Mouse (Mus musculus): ENCODE data around the gene Sys1. TPM values are rescaled to one million over a fixed set of nuclear protein-coding genes. Genes with fewer than 3 reads are reported as not detected.

The Sys1 gene
- polyA plus RNA-seq, 2 experiments, result 48.4 to 73.1 TPM

DNA sequence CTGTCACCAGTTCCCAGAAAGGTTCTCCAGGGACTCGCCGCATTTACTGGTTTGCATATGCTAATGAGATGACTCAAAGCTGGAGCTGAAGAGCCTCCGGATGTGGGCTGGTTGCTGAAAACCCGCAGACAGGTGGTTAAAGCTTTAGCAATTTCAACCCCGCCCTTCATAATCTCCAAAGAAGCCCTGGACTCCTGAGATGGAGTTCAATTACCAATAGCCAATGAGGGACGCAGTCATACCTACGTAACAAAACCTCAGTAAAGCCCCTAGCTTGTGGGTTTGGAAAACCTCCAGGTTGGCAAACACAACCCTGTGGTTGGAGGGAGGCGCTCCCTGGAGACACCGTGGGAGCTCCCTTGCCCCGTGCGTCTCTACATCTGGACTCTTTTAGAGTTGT, 65.1 kb downstream of the Sys1 start:
- H3K4me3 ChIP-seq (replicated peaks; ENCODE audit: low read length), result no peak overlapping the region
- no peaks in the 10 kb centered on the region for H3K27me3 ChIP-seq (ENCODE audit: control insufficient read depth, insufficient read depth, low read length)
- H3K27ac ChIP-seq (replicated peaks; ENCODE audit: low read depth, low read length), result no peak overlapping the region
- no peak for TF ChIP-seq POLR2A (IDR thresholded peaks at IDR 0.05; ENCODE audit: borderline replicate concordance, extremely low read depth, insufficient read depth, insufficient read length)
- H3K4me1 ChIP-seq (ENCODE audit: control insufficient read depth, insufficient read depth, low read length), result peaks cover 23% of the 10 kb centered on the region
- H3K9ac ChIP-seq (ENCODE audit: low read depth, low read length, severe bottlenecking), result no peak overlapping the region
- H3K4me2 ChIP-seq (replicated peaks; ENCODE audit: low read depth, low read length, severe bottlenecking), result peak overlapping the region; percentile 10; the same call in 1 of the 2 replicates
- no peak for ATAC-seq (ENCODE audit: low FRiP score, low read depth)
- H3K36me3 ChIP-seq (ENCODE audit: control insufficient read depth, insufficient read depth, low read length), result no peaks in the 10 kb centered on the region
- 16% methylated on average over 11 of the region's 11 CpGs for WGBS
- H3K9me3 ChIP-seq (ENCODE audit: control insufficient read depth, low read length), result 0 out of 2 replicates have a peak, but pooled peaks cover 2% of the 10 kb centered on the region
- no peak for DNase-seq (ENCODE audit: low spot score)

DNA sequence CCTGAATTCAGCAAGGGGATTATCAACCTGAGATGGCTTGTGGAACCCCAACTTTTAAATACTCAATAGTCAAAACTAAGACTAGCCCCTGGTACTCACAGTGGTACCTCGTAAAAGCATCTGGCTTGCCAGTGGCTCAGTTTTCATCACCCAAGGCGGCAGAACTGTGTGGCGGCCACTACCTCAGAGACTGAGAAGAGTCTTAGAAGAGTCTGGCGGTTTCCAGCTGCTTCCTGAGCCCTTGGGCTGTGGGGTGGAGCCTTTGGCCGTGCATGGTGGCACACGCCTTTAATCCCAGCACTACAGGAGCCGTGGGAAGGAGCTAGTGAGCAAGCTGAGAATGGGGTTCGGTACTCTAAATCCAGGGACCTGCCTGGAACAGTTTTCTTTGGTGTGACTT, 65.5 kb downstream of the Sys1 start:
- H3K4me3 ChIP-seq (replicated peaks; ENCODE audit: low read length), result no peak overlapping the region
- no peak for ATAC-seq (ENCODE audit: low FRiP score, low read depth)
- TF ChIP-seq POLR2A (IDR thresholded peaks at IDR 0.05; ENCODE audit: borderline replicate concordance, extremely low read depth, insufficient read depth, insufficient read length), result no peak

GRCm38 (mm10) chr2:164523301-164523773, 66.6 kb downstream of the Sys1 start:
- no peak overlapping the region for H3K4me2 ChIP-seq (replicated peaks; ENCODE audit: low read depth, low read length, severe bottlenecking)
- ATAC-seq (ENCODE audit: low FRiP score, low read depth) (no peak), DNase-seq (ENCODE audit: low spot score) (no peak)
- no peaks in the 10 kb centered on the region for H3K36me3 ChIP-seq (ENCODE audit: control insufficient read depth, insufficient read depth, low read length)
- TF ChIP-seq POLR2A (IDR thresholded peaks at IDR 0.05; ENCODE audit: borderline replicate concordance, extremely low read depth, insufficient read depth, insufficient read length), result no peak
- H3K9ac ChIP-seq (ENCODE audit: low read depth, low read length, severe bottlenecking), result no peak overlapping the region
- no peak overlapping the region for H3K27ac ChIP-seq (replicated peaks; ENCODE audit: low read depth, low read length)
- 81% methylated on average over 10 of the region's 10 CpGs for WGBS
- no peaks in the 10 kb centered on the region for H3K27me3 ChIP-seq (ENCODE audit: control insufficient read depth, insufficient read depth, low read length)
- 0 out of 2 replicates have a peak, but pooled peaks cover 4% of the 10 kb centered on the region for H3K9me3 ChIP-seq (ENCODE audit: control insufficient read depth, low read length)
- H3K4me1 ChIP-seq (ENCODE audit: control insufficient read depth, insufficient read depth, low read length), result peaks cover 23% of the 10 kb centered on the region
- no peak overlapping the region for H3K4me3 ChIP-seq (replicated peaks; ENCODE audit: low read length)

More for the DNA sequence above, 65.5 kb downstream of the Sys1 start:
- 11% methylated on average over 8 of the region's 8 CpGs for WGBS
- no peak for DNase-seq (ENCODE audit: low spot score)
- Histone ChIP-seq H3K27ac (replicated peaks; ENCODE audit: low read depth, low read length) (no peak overlapping the region), H3K36me3 (ENCODE audit: control insufficient read depth, insufficient read depth, low read length) (no peaks in the 10 kb centered on the region), H3K4me2 (replicated peaks; ENCODE audit: low read depth, low read length, severe bottlenecking) (0 out of 2 replicates have a peak overlapping the region, but pooled peaks have one; percentile 10), H3K9me3 (ENCODE audit: control insufficient read depth, low read length) (0 out of 2 replicates have a peak, but pooled peaks cover 4% of the 10 kb centered on the region), H3K27me3 (ENCODE audit: control insufficient read depth, insufficient read depth, low read length) (no peaks in the 10 kb centered on the region), H3K4me1 (ENCODE audit: control insufficient read depth, insufficient read depth, low read length) (peaks cover 23% of the 10 kb centered on the region), H3K9ac (ENCODE audit: low read depth, low read length, severe bottlenecking) (no peak overlapping the region)

GRCm38 (mm10) chr2:164528557-164528956, 71.8 kb downstream of the Sys1 start:
- TF ChIP-seq POLR2A (IDR thresholded peaks at IDR 0.05; ENCODE audit: borderline replicate concordance, extremely low read depth, insufficient read depth, insufficient read length), result no peak
- Histone ChIP-seq H3K4me2 (replicated peaks; ENCODE audit: low read depth, low read length, severe bottlenecking) (no peak overlapping the region), H3K4me3 (replicated peaks; ENCODE audit: low read length) (no peak overlapping the region), H3K9me3 (ENCODE audit: control insufficient read depth, low read length) (0 out of 2 replicates have a peak, but pooled peaks cover 4% of the 10 kb centered on the region), H3K36me3 (ENCODE audit: control insufficient read depth, insufficient read depth, low read length) (no peaks in the 10 kb centered on the region), H3K27me3 (ENCODE audit: control insufficient read depth, insufficient read depth, low read length) (no peaks in the 10 kb centered on the region), H3K9ac (ENCODE audit: low read depth, low read length, severe bottlenecking) (no peak overlapping the region), H3K4me1 (ENCODE audit: control insufficient read depth, insufficient read depth, low read length) (no peaks in the 10 kb centered on the region), H3K27ac (replicated peaks; ENCODE audit: low read depth, low read length) (no peak overlapping the region)
- 50% methylated on average over 5 of the region's 5 CpGs for WGBS
- ATAC-seq (ENCODE audit: low FRiP score, low read depth) (no peak), DNase-seq (ENCODE audit: low spot score) (no peak)

Other genes starting within 250 kb of the Sys1 start
- gene Wfdc15b, start 235.3 kb upstream of the Sys1 start, polyA plus RNA-seq (2012; rRNA removed), result not detected in 2 replicates
- not detected in 2 replicates for gene Wfdc15b, start 235.3 kb upstream of the Sys1 start, polyA plus RNA-seq (2014; fragmentation: Nextera tagmentation; extraction: Ambion mirVana)
- not detected in 2 replicates for gene Svs2, start 218.5 kb upstream of the Sys1 start, polyA plus RNA-seq (2012; rRNA removed)
- gene Svs2, start 218.5 kb upstream of the Sys1 start, polyA plus RNA-seq (2014; fragmentation: Nextera tagmentation; extraction: Ambion mirVana), result not detected in 2 replicates
- gene Svs3b, start 200.3 kb upstream of the Sys1 start, polyA plus RNA-seq (2012; rRNA removed), result not detected in 2 replicates
- not detected in 2 replicates for gene Svs3b, start 200.3 kb upstream of the Sys1 start, polyA plus RNA-seq (2014; fragmentation: Nextera tagmentation; extraction: Ambion mirVana)
- gene Svs4, start 178.5 kb upstream of the Sys1 start, polyA plus RNA-seq (2012; rRNA removed), result not detected in 2 replicates
- not detected in 2 replicates for gene Svs4, start 178.5 kb upstream of the Sys1 start, polyA plus RNA-seq (2014; fragmentation: Nextera tagmentation; extraction: Ambion mirVana)
- not detected in 2 replicates for gene Svs3a, start 167.7 kb upstream of the Sys1 start, polyA plus RNA-seq (2012; rRNA removed)
- gene Svs3a, start 167.7 kb upstream of the Sys1 start, polyA plus RNA-seq (2014; fragmentation: Nextera tagmentation; extraction: Ambion mirVana), result not detected in 2 replicates
- not detected in 2 replicates for gene Svs6, start 140.2 kb upstream of the Sys1 start, polyA plus RNA-seq (2012; rRNA removed)
- gene Svs6, start 140.2 kb upstream of the Sys1 start, polyA plus RNA-seq (2014; fragmentation: Nextera tagmentation; extraction: Ambion mirVana), result not detected in 2 replicates
- gene Svs5, start 124.2 kb upstream of the Sys1 start, polyA plus RNA-seq (2012; rRNA removed), result not detected in 2 replicates
- not detected in 2 replicates for gene Svs5, start 124.2 kb upstream of the Sys1 start, polyA plus RNA-seq (2014; fragmentation: Nextera tagmentation; extraction: Ambion mirVana)
- 3.9 and 5.1 TPM in 2 replicates for gene Slpi, start 67.9 kb upstream of the Sys1 start, polyA plus RNA-seq (2012; rRNA removed)
- gene Slpi, start 67.9 kb upstream of the Sys1 start, polyA plus RNA-seq (2014; fragmentation: Nextera tagmentation; extraction: Ambion mirVana), result 1.1 and 2.1 TPM in 2 replicates
- 2.7 and 3.9 TPM in 2 replicates for gene Rbpjl, start 53.8 kb upstream of the Sys1 start, polyA plus RNA-seq (2012; rRNA removed)
- gene Rbpjl, start 53.8 kb upstream of the Sys1 start, polyA plus RNA-seq (2014; fragmentation: Nextera tagmentation; extraction: Ambion mirVana), result 0.45 and 0.76 TPM in 2 replicates
- gene Matn4, start 51.8 kb upstream of the Sys1 start, polyA plus RNA-seq (2012; rRNA removed), result 362 and 495 TPM in 2 replicates
- gene Matn4, start 51.8 kb upstream of the Sys1 start, polyA plus RNA-seq (2014; fragmentation: Nextera tagmentation; extraction: Ambion mirVana), result 30.2 and 39.9 TPM in 2 replicates
- gene Sdc4, start 13.1 kb upstream of the Sys1 start, polyA plus RNA-seq (2012; rRNA removed), result 27.4 and 29.7 TPM in 2 replicates
- gene Sdc4, start 13.1 kb upstream of the Sys1 start, polyA plus RNA-seq (2014; fragmentation: Nextera tagmentation; extraction: Ambion mirVana), result 65.9 and 68.2 TPM in 2 replicates
- gene Gm20458, start 4.0 kb downstream of the Sys1 start, polyA plus RNA-seq (2012; rRNA removed), result 9.0 and 10.4 TPM in 2 replicates
- gene Gm20458, start 4.0 kb downstream of the Sys1 start, polyA plus RNA-seq (2014; fragmentation: Nextera tagmentation; extraction: Ambion mirVana), result 12.2 and 14.3 TPM in 2 replicates
- not detected in 2 replicates for gene Trp53tg5, start 16.8 kb downstream of the Sys1 start, polyA plus RNA-seq (2012; rRNA removed)
- 0.22 TPM in 1 of 2 replicates, not detected in the other for gene Trp53tg5, start 16.8 kb downstream of the Sys1 start, polyA plus RNA-seq (2014; fragmentation: Nextera tagmentation; extraction: Ambion mirVana)
- gene Dbndd2, start 29.1 kb downstream of the Sys1 start, polyA plus RNA-seq (2012; rRNA removed), result 7.7 and 8.3 TPM in 2 replicates
- gene Dbndd2, start 29.1 kb downstream of the Sys1 start, polyA plus RNA-seq (2014; fragmentation: Nextera tagmentation; extraction: Ambion mirVana), result 2.9 and 4.4 TPM in 2 replicates
- gene Pigt, start 40.6 kb downstream of the Sys1 start, polyA plus RNA-seq (2012; rRNA removed), result 99.5 and 142 TPM in 2 replicates
- 72.4 and 81.4 TPM in 2 replicates for gene Pigt, start 40.6 kb downstream of the Sys1 start, polyA plus RNA-seq (2014; fragmentation: Nextera tagmentation; extraction: Ambion mirVana)
- gene Wfdc2, start 105.4 kb downstream of the Sys1 start, polyA plus RNA-seq (2012; rRNA removed), result 30.4 and 31.0 TPM in 2 replicates
- 27.3 and 44.0 TPM in 2 replicates for gene Wfdc2, start 105.4 kb downstream of the Sys1 start, polyA plus RNA-seq (2014; fragmentation: Nextera tagmentation; extraction: Ambion mirVana)
- not detected in 2 replicates for gene Spint3, start 116.5 kb downstream of the Sys1 start, polyA plus RNA-seq (2012; rRNA removed)
- gene Spint3, start 116.5 kb downstream of the Sys1 start, polyA plus RNA-seq (2014; fragmentation: Nextera tagmentation; extraction: Ambion mirVana), result not detected in 2 replicates
- 0.37 and 0.55 TPM in 2 replicates for gene Wfdc6a, start 128.5 kb downstream of the Sys1 start, polyA plus RNA-seq (2012; rRNA removed)
- gene Wfdc6a, start 128.5 kb downstream of the Sys1 start, polyA plus RNA-seq (2014; fragmentation: Nextera tagmentation; extraction: Ambion mirVana), result 0.25 and 0.53 TPM in 2 replicates
- gene Eppin, start 136.6 kb downstream of the Sys1 start, polyA plus RNA-seq (2012; rRNA removed), result not detected in 2 replicates
- not detected in 2 replicates for gene Eppin, start 136.6 kb downstream of the Sys1 start, polyA plus RNA-seq (2014; fragmentation: Nextera tagmentation; extraction: Ambion mirVana)
- not detected in 2 replicates for gene Wfdc6b, start 156.6 kb downstream of the Sys1 start, polyA plus RNA-seq (2012; rRNA removed)
- not detected in 2 replicates for gene Wfdc6b, start 156.6 kb downstream of the Sys1 start, polyA plus RNA-seq (2014; fragmentation: Nextera tagmentation; extraction: Ambion mirVana)
- not detected in 2 replicates for gene Wfdc8, start 156.7 kb downstream of the Sys1 start, polyA plus RNA-seq (2012; rRNA removed)
- not detected in 2 replicates for gene Wfdc8, start 156.7 kb downstream of the Sys1 start, polyA plus RNA-seq (2014; fragmentation: Nextera tagmentation; extraction: Ambion mirVana)
- gene Wfdc16, start 181.8 kb downstream of the Sys1 start, polyA plus RNA-seq (2012; rRNA removed), result not detected in 2 replicates
- gene Wfdc16, start 181.8 kb downstream of the Sys1 start, polyA plus RNA-seq (2014; fragmentation: Nextera tagmentation; extraction: Ambion mirVana), result not detected in 2 replicates
- gene Wfdc10, start 199.1 kb downstream of the Sys1 start, polyA plus RNA-seq (2012; rRNA removed), result 0.31 and 0.37 TPM in 2 replicates
- gene Wfdc10, start 199.1 kb downstream of the Sys1 start, polyA plus RNA-seq (2014; fragmentation: Nextera tagmentation; extraction: Ambion mirVana), result 0.68 TPM in 1 of 2 replicates, not detected in the other
- not detected in 2 replicates for gene Wfdc9, start 199.6 kb downstream of the Sys1 start, polyA plus RNA-seq (2012; rRNA removed)
- not detected in 2 replicates for gene Wfdc9, start 199.6 kb downstream of the Sys1 start, polyA plus RNA-seq (2014; fragmentation: Nextera tagmentation; extraction: Ambion mirVana)
- gene Wfdc11, start 217.1 kb downstream of the Sys1 start, polyA plus RNA-seq (2012; rRNA removed), result not detected in 2 replicates
- gene Wfdc11, start 217.1 kb downstream of the Sys1 start, polyA plus RNA-seq (2014; fragmentation: Nextera tagmentation; extraction: Ambion mirVana), result not detected in 2 replicates
- gene Wfdc13, start 228.1 kb downstream of the Sys1 start, polyA plus RNA-seq (2012; rRNA removed), result 0.06 and 0.08 TPM in 2 replicates
- 0.18 TPM in 1 of 2 replicates, not detected in the other for gene Wfdc13, start 228.1 kb downstream of the Sys1 start, polyA plus RNA-seq (2014; fragmentation: Nextera tagmentation; extraction: Ambion mirVana)
- not detected in 2 replicates for gene Spint4, start 241.5 kb downstream of the Sys1 start, polyA plus RNA-seq (2012; rRNA removed)
- gene Spint4, start 241.5 kb downstream of the Sys1 start, polyA plus RNA-seq (2014; fragmentation: Nextera tagmentation; extraction: Ambion mirVana), result not detected in 2 replicates

Data from limb, embryonic 14.5 days (tissue).